Mouse (Mus musculus) cerebellum, postnatal 4 days (tissue): ENCODE measurements around the gene Tcp11.

ENCODE experiments used
- DNase-seq, 2 experiments: peaks; one replicate each; pipeline ENCODE4 v3.0.0; 2022; ENCODE audit warnings: low spot score in 2 of 2, mixed read lengths in 1 of 2

Tcp11 gene

DNA sequence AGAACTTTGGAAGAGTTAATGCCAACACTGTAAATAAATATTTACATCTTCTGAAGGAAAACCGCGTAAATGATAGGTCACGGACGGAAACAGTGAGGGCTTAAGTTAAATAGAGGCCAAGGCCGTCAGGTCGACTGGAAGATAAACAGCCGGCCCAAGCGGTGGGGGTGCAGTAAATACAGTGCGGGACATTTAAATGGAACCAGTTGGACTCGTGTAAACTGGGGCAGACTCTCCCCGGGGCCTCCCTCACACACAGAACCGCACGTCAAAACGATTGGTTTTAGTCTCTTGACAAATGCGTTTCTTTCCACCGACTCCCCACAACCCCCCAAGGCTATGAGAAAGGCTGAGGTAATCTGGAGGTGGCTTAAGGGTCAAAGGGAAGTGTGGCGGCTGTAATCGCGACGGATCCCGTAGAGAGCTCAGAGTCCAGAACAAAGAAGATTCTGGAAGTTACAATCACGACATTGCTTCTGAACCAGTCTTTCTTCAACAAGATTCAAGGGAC lies 4.0 kb upstream of the Tcp11 start:
- no peak for DNase-seq

DNA sequence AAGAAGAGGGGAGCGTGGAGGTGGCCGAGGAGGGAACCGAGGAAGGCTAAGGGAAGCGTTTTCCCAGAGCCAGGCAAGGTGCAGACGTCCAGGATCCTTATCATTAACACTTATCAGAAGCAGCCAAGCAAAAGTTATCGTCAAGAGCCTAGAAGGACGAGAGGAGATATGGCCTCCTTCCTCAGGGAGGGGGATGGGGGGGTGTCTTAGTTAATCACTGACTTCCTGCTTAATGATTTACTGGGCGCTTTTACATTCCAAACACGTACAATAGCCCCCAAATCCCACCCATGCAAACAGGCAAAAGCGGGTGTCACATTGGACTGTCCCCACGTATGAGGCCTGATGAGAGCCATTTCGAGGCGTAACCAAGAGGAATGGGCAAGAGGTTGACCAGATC lies 2.4 kb upstream of the Tcp11 start:
- no peak for DNase-seq

DNA sequence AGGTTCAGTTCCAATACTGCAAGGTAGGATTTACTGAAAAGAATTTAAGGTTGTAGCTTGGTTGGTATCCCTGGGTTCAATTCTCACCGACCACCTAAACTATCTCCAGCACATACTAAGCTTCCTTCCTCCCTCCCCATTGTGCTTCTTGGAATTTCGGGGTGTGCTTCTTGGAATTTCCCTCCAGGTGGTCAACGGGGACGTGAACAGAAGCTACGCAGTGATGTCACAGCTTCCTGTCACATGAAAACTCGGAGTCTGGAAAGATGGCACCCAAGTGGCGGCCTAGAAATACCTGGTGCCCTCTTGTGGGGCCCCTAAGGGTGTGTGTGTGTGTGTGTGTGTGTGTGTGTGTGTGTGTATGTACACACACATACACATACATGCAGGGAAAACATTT lies 1.4 kb upstream of the Tcp11 start:
- no peak for DNase-seq

DNA sequence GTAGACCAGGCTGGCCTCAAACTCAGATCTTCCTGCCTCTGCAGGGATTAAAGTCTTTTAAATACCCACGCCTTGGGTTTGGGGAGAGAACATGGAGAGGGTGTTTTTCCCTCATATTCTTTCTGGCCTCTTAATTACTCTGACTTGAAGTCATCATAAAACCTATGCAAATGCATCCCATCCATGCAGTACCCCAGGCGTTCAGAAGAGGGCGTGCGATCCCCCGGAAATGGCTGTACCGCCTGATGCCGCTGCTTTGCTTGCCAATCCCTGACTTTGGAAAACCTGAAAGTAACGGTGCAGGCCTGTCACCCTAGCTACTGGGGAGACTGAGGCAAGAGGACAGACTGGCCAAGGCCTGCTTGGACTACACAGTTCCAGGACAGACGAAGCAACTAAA lies 946 bp upstream of the Tcp11 start:
- peak; percentile 56 to 68 for DNase-seq

DNA sequence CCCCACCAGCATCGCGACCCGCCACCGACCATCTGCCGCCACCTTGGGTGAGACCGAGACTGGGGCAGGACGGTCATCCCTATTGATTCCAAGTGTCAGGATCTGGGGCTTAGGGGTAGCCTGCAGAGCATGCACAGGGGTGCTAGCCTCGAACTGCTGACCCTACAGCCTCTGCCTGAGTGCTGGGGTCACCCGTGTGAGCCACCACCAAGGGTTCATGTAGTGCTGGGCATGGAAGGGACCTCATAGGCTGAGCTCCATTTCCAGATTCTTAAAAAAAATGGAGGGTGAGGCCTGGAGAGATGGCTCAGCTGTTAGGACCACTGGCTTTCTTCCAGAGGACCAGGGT lies 352 bp upstream of the Tcp11 start:
- no peak for DNase-seq

DNA sequence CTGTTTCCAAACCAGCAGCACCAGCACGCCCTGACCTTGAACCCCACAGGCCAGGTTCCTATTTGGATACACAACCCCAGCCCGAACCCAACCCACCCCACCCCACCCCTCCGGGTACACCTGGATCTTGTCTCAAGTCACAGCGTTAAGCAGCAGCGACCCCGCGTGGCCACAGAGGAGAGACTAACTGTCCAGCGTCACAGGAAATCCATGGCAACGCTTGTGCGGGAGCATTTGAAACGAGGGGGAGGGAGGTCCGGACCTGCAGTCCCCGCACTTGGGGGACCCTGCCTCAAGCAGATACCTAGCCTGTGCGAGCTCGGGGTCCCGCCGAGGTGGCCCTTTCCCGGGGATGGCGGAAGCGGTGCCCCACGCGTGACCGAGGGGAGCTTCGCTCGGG lies 821 bp downstream of the Tcp11 start:
- peak; percentile 72 to 89 for DNase-seq

DNA sequence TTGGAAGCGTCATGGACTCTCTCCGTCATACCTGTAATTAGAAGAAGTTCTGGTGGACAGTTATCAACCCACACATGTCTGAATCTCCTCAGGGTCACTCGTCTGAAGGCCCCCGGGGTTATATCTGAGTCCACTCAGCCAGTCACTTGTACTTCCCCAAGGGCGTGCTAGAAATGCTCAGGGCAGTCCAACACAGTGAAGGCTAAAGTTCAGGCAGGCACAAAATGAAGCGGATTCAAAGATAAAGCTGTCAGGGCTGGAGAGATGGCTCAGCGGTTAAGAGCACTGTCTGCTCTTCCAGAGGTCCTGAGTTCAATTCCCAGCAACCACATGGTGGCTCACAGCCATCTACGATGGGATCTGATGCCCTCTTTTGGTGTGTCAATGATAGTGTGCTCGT lies 2.4 kb downstream of the Tcp11 start:
- no peak for DNase-seq

DNA sequence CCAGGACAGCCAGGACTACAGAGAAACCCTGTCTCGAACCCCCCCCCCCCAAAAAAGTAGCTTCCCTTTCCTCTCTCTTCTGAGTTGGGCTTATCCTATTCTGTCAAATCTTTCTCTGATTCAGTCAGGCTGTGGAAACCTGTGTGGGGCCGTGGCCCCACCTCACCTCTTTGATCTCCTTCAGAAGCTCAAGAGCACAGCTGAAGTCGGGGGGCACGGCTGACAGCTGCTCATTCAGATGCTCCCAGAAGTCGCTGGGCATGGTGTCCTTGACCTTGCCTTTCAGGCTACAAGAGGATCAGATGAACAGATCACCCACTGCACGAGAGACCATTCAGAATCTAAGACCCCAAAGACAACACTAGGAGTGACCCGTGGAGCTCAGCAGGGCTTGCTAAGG lies 6.0 kb downstream of the Tcp11 start:
- no peak for DNase-seq

DNA sequence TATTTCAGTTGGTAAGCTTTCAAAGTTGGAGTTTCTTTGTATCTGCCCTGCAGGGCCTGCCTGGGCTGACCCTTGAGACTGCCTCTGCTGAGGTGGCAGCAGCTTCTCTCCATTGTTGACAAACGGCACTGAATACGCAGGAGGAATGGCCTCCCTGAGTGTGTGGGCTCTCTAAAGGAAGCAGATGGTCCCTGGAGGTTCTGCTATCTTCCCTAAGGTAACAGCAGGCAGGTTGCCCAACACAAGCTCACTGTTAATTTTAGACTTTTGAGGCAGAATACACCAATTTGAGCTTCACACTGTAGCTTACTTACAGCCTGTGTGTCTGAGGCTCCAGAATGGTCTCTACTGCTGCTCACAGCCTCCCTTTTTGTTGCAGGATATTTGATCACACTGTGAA lies 7.7 kb downstream of the Tcp11 start:
- no peak for DNase-seq

DNA sequence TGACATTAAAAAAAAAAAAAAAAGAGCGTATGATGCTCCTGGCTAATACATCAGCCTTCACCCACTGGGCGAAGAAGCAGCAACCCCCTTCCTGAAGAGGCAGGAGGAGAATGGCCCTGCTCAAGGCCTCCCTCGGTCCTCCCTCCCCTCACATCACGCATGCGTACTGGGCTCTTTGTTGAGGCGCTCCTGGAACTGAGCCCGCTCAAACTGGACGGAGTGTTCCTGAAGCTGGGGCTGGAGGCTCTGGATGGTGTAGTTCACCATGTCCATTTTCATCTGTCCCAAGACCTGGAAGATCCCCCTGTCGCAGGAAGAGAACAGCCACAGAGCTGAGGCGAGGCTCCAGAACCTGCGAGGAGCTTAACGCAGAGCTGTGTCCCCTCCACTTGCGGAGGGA lies 10.2 kb downstream of the Tcp11 start:
- DNase-seq, result no peak

DNA sequence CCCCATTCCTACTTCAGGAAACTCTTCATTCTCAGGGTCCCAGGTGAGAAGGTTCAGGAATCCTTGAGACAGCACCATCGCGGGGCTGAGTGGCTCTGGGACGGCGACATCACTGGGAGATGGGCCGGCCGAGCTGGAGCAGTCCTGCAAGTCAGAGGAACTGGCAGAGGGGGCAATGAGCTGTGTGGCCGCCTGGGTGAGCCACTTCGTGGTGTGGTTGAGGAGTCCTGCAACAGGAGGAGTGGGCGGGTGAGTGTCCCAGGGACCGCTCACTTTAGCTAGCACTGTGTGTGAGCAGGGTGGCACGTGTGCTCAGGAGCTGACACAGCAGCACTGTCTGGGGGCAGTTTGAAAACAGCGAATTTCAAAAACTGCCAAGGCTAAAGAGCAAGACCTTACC lies 11.0 kb downstream of the Tcp11 start:
- DNase-seq, result no peak

DNA sequence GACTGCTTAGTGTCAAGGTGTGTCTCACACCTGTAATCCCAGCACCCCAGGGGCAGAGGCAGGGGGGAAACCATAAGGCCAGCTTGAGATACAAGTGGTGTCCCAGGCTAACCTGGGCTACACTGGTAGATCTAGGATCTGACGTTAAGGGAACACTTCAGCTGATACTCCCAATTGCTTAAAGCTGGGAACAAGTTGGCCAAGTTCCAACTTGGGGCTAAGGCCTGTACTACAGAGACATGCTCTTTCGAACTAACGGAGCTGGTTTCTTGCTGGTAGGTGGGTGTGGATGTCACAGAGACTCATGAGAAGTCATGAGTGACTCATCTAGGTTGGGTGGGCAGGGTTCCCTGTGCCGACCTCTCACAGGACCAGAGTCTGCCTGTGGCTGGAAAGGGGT lies 13.1 kb downstream of the Tcp11 start:
- DNase-seq, result no peak

DNA sequence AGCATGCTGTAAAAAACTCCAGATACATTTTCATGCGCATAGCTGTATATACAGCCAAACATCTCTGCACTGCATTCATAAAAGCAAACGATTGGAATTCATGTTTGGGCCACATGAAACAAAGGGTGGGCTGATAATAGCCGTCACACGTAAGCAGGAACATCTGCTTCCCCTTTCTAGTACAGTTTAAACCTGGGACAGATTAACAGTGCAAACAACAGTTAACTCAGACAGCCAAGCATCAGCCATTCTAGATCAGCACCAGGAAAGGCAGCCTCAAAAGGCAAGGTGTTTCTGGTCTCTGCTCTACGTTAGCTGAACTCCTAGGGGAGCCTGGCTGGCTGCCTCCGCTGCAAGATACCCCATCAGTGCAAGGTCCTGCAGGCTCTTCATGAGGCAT lies 17.3 kb downstream of the Tcp11 start:
- DNase-seq, result no peak

DNA sequence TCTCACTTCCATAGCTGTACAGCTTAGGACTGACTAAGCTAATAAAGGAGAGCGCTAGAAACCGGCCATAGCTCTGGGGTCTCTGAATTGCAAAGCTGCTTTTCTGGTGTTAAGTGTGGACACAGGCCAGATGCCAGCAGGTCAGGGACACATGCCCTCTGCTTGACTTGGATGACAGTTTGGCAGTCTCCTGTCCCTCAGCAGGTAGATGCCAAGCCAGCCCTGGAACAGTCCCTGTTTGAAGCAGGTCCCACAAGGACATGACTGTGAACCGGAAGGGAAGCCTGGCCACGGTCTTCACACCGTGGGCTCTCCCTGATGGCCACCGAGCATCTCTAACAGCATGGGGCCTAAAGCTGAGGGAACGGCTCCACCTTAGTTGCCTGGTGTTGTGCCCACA lies 17.7 kb downstream of the Tcp11 start:
- no peak for DNase-seq

DNA sequence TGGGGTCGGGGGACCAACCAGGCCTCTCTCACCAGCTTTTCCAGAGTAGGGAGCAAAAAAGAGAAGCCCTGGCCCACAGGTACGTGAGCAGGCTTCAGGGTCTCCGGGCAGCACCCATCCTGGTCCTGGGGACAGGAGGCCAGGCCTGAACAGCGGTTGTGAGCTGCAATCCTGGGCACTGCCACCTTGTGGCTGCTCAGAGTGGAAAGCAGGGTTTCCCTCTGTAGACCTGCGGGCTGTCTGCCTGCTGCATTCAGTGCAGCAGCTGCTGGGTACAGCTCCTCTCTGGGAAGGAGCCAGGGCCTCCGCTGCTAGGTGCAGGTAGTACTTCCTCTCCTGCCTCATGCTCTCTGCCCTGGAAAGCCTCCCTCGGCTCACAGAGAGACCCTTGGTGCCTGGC lies 19.0 kb downstream of the Tcp11 start:
- peak in 1 of 2 experiments; percentile 37 for DNase-seq

DNA sequence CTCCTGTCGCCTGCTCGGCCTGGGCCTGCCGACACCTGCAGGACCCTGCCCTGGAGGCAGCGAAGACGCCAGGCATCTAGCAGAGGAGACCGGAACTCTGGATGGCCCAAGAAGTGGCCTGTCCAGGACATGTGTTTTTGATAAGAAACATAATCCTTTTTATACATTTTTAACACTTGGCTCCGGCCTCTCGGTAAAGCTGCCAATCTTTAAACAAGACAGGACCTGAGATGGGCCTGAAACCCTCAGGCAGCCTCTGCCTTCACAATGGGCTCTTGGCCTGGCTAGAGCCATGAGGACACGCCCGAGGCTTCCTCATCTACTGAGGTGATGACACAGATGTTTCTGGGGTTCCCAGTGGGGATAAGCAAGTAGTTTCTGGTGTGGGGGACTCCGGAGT lies 19.8 kb downstream of the Tcp11 start:
- no peak for DNase-seq

DNA sequence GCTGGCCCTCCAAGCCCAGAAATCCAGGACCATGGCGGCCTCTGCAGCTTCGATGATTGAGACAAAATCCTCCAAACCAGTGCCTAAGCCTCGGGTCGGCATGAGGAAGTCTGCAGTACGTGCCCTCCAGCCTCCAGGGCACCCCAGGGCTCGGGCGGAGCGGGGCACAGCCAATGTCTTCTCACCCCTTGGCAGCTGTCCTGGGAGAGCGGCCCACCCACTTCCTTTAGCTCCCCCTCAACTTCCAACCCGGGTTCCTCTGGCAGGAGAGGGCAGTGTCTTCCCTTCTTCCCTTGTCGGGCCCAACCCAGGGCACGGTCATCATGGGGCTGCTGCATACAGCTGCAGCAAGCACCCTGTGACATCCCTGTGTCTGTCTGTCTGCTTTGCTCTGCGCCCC lies 22.1 kb downstream of the Tcp11 start:
- DNase-seq, result no peak

DNA sequence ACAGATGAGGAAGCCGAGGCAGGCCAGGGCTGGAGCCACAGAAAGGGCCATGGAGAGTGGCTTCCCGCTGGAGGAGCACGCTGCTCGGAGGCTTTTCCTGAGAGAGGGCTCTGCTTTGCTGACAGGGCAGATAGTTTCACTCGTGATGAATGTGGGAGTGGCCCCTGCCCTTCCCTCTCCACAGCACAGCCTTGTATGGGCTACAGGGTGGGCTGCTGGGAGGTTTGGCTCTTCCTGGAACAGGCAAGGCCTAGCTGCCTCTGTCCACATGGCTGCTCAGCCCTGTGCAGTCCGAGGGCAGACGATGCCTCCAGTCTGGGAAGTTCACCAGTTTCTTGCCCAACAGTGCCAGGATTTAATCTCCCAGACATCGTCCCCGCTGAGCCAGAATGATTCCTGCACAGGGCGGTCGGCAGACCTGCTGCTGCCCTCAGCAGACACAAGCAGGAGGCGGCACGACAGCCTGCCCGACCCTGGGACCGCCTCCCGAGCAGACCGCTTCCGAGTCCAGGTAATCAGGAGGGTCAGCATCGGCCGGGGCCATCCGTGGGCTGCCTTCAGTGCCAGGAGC lies 28.1 kb downstream of the Tcp11 start:
- DNase-seq, result no peak

DNA sequence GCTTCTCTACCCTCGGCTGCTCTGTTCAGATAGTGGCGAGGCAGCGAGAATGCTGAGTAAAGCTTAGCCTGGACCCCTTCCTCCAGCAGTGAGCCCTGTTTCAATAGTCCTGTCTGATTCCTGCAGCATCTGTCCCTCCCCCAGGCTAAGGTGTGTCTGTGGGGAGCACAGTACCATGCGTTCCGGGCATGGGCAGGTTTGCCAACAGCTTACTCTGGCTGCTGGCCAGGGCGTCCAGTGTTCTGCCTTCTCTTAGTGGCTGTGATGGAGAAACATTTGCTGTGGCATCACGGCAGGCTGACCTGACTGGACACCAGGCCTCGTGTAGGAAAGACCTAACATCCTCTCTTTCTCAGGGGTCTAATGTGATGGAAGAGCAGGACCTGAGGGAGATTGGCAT lies 30.2 kb downstream of the Tcp11 start:
- DNase-seq, result no peak

DNA sequence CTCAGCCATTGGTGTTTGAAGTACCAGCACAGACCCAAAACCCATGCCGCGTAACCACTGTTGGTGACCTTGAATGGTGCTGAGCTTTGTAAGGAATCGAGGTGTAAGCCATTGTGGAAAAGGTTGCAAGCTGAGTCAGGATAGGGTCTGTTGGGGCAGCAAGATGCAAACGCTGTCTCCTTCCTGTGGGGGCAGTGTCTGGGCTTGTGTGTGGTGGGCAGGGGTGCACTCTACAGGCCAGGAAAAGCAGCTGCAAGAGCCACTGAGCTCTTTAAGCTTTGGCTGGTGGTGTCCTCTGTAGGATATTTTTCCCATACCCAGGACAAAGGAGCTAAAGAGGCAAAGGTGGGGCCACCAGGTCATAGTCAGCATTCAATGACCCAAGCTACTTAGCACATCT lies 32.0 kb downstream of the Tcp11 start:
- no peak for DNase-seq

DNA sequence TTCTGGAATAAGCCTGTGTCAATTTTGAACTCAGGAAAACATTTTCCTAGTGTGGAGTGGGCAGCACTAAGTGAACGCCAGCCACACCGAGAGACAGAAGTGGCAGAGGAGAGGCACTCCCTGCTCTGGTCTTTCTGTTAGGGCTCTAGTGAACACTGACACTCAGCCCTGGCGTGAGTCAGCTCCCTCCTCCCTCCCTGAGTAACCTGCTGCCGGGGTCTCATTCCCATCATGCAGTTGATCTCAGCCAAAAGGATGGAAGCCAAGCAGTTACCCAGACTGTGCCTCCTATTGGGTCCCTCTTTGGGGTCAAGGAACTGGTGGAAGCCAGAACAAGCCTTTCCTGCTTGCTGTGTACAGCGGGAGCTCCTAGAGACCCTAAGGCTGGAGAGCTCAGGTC lies 32.9 kb downstream of the Tcp11 start:
- DNase-seq, result no peak

DNA sequence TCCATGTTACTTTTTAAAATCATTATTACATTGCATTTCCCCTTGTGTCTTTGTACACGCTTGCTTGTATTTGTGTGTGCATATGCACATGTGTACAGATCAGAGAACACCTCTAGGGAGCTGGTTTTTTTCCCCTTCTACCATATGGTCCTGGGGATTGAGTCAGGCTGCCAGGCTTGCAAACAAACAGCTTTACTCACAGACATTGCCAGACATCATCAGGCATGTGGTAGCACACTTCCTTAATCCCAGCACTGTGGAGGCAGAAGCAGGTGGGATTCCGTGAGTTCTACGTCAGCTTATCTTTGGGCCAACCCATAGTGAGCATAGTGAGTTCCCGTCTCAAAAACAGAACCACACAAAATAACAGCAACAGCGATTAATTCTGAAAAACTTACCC lies 33.4 kb downstream of the Tcp11 start:
- no peak for DNase-seq

DNA sequence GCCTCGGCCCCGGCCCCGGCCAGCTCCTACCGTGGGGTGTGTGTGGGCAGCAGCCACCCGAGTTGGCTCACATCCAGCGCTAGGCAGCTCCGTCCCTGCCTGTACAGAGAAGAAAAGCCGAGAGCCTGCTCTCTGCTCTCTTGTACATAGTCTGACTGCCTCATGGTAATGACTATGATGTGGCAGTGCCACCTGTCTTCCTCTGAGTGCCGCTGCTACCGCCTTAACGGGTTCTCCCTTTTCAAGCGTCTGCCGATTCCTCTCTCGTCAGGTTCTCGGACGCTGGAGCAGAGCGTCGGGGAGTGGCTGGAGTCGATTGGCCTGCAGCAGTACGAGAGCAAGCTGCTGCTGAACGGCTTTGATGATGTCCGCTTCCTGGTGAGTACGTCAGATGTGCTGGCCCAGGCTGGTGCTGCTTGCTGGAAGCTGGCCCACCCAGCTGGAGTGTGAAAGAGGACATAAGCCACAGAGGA lies 38.1 kb downstream of the Tcp11 start:
- peak; percentile 39 to 56 for DNase-seq

DNA sequence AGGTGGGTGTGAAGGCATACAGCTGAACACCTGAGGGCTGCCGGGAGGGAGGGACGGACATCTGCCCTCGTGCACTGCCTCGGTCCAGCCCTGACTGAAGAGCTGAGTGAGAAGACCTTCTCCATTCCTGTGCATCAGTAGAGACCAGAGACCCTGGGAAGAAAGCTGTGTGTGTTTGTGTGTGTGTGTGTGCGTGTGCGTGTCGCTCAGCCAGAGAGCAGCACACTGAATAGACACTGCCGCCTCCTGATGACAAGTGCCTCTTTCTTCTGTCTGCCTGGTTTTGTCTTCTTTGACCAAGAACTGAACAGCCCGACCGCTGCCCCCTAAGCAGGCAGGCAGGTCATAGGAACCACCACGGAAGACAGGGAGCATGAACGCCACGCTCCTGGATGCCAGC lies 39.1 kb downstream of the Tcp11 start:
- DNase-seq, result no peak

DNA sequence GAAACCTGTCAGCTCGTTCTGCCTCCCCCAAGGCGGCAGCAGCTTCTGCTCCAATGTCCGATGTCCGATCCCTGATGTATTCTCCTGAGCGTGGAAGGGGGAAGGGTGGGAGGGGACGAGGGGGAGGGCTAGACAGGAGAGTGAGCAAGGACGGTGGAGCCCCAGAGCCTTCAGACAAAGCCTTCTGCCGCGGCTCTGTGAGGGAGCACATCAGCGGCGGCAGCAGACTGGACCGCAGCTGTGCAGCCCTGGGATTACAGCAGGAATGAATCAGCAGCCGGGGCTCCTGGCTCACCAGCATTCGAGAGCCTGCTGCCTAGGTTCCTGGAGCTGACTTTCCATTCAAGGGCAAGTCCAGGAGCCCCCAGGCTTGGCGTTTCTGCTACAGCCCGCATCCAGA lies 39.8 kb downstream of the Tcp11 start:
- DNase-seq, result no peak
